Mouse (Mus musculus) megakaryocyte, embryonic 14.5 days (primary cell): ENCODE measurements around the gene Tlr2. TPM values are rescaled to one million over a fixed set of nuclear protein-coding genes. Genes with fewer than 3 reads are reported as not detected.

Experiments used
- H3K27me3 ChIP-seq: replicated peaks from 2 replicates; pipeline ENCODE3; 2012; ENCODE audit warnings: inconsistent platforms
- H3K36me3 ChIP-seq: replicated peaks from 2 replicates; pipeline ENCODE3; 2012; ENCODE audit warnings: low read length, inconsistent platforms, mixed read lengths
- H3K4me1 ChIP-seq: 2 replicates; pipeline ENCODE4 v1.6.1; 2012; ENCODE audit warnings: inconsistent platforms
- H3K4me3 ChIP-seq: replicated peaks from 2 replicates; pipeline ENCODE3; 2012; ENCODE audit warnings: moderate library complexity, mild to moderate bottlenecking, inconsistent platforms
- H3K9me3 ChIP-seq: 2 replicates; pipeline ENCODE4 v1.6.1; 2012; ENCODE audit warnings: inconsistent platforms
- FLI1 ChIP-seq: IDR thresholded peaks from 2 replicates; pipeline ENCODE4 v1.6.1; 2012; ENCODE audit warnings: low read length, inconsistent platforms, mixed read lengths
- GATA1 ChIP-seq: IDR thresholded peaks from 3 replicates; pipeline ENCODE4 v1.6.1; 2012; ENCODE audit warnings: mixed read lengths, low read length, inconsistent platforms, borderline replicate concordance
- polyA plus RNA-seq: library from polyadenylated mRNA; stranded (reverse); fragments of >175 nt; gene quantifications from 2 replicates; pipeline ENCODE4 v1.2.3, GENCODE M21; 2012; ENCODE audit warnings: low replicate concordance; ENCODE audit not compliant: insufficient read depth

Gene Tlr2
- polyA plus RNA-seq, 1 experiment, result 0.88 TPM

DNA sequence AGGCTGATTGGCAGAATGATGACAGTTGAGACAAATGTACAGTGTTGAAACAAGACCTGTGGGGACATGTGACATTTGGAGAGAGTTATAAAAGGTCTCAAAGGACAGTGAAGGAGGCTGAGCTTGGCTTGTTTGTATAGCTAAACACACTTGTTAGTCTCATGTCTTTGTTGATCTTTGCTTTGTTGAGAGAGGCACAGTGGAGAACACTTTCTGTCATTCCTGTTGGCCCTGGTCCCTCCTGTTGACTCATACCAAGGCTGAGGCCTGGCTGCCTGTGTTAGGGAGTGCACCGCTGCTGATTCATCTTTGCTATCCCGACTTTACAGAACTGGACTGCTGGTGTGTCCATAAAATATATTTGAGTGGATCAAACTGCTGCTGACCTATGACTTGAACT, 23.6 kb upstream of the Tlr2 start:
- Histone ChIP-seq H3K4me1 (peaks cover 53% of the 10 kb centered on the region), H3K27me3 (no peaks in the 10 kb centered on the region), H3K9me3 (no peaks in the 10 kb centered on the region), H3K4me3 (no peak overlapping the region), H3K36me3 (no peaks in the 10 kb centered on the region)
- TF ChIP-seq GATA1, result no peak
- TF ChIP-seq FLI1, result no peak

DNA sequence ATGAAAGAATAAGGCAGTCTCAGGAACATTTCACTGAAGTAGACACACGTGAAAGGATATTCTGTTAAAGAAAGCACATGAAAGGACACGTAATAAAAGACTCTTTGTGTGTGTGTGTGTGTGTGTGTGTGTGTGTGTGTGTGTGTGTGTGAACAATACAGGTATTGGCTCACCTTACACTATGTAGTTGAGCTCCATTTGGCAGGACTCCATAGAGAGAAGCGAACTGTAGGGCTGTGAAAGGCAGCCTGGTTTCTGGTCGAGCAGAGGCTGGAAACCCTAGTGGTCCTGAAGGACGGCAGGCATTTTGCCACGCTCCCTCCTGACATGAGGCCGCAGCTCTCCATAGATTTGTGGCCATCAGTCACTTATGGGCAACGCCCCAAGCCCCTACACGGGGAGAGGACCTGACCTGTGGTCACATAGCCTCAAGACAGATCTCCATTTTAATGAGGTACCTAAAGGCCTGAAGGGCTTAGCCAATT, 22.5 kb upstream of the Tlr2 start:
- H3K4me1 ChIP-seq, result peaks cover 63% of the 10 kb centered on the region

DNA sequence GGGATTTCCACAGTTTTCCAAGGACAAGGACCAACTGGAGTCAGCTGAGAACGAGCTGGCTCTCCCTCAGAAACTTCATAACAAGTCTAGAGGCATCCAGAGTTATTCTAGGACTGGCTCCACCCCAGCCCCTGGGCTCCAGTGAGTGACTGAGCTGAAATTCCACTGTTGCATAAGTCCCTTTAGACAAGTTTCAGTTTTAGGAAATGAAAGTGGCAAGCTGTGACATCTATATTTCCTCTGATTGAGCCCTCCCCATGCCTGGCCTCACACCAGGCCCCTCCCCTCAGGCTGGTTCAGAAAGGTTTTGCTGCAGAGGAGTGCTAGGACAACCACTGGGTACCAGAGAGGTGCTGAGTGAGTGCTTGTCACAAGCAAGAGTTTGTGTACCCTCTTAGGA, 21.4 kb upstream of the Tlr2 start:
- Histone ChIP-seq H3K27me3 (no peaks in the 10 kb centered on the region), H3K4me3 (peak overlapping the region; percentile 75), H3K4me1 (peaks cover 66% of the 10 kb centered on the region), H3K9me3 (no peaks in the 10 kb centered on the region), H3K36me3 (no peaks in the 10 kb centered on the region)
- TF ChIP-seq GATA1, result no peak

More for the DNA sequence above, 22.5 kb upstream of the Tlr2 start:
- H3K9me3 ChIP-seq, result no peaks in the 10 kb centered on the region
- H3K4me3 ChIP-seq, result no peak overlapping the region
- no peak for TF ChIP-seq FLI1
- TF ChIP-seq GATA1, result no peak
- H3K36me3 ChIP-seq, result no peaks in the 10 kb centered on the region
- no peaks in the 10 kb centered on the region for H3K27me3 ChIP-seq

DNA sequence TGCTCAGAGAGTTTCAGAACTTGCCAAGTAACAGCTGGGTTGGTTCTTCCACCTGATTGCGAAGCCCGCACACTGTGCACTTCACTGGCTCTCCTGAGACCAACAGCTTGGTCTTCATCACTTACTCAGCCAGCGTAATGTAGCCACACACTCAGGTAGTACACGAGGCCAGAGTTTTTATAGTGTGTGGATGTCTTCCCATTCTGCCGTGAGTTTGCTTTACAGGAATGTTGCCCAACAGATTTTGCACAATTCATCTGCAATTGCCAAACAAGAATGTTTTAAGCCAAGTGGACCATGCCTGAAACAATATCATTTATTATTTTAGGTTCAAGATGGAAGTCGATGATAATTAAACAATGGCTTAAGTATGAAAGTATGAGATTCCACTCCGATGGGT, 18.0 kb upstream of the Tlr2 start:
- H3K9me3 ChIP-seq, result no peaks in the 10 kb centered on the region
- peaks cover 57% of the 10 kb centered on the region for H3K4me1 ChIP-seq
- H3K36me3 ChIP-seq, result no peaks in the 10 kb centered on the region
- H3K27me3 ChIP-seq, result no peaks in the 10 kb centered on the region
- TF ChIP-seq FLI1, result no peak
- no peak overlapping the region for H3K4me3 ChIP-seq

DNA sequence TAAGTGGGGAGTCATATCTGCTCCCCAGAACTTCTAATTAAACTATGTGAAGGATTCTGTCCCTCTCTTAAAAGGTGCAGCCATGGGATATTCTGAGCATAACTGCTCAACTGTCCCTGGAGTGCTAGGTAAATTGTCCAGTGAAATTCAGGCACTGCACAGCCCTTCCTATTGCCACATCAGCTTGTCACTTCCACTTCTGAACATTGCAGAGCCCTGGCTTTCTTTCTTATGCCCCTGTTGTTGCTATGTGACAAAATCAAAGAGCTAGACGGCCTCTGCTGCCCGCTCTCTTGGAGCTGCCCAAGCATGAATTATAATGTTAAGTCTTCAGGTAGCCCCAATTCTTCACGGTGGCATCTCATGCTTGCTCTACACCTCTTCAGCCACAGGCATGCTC, 17.5 kb upstream of the Tlr2 start:
- Histone ChIP-seq H3K27me3 (no peaks in the 10 kb centered on the region), H3K4me3 (no peak overlapping the region), H3K4me1 (peaks cover 52% of the 10 kb centered on the region), H3K36me3 (no peaks in the 10 kb centered on the region), H3K9me3 (no peaks in the 10 kb centered on the region)
- no peak for TF ChIP-seq GATA1

DNA sequence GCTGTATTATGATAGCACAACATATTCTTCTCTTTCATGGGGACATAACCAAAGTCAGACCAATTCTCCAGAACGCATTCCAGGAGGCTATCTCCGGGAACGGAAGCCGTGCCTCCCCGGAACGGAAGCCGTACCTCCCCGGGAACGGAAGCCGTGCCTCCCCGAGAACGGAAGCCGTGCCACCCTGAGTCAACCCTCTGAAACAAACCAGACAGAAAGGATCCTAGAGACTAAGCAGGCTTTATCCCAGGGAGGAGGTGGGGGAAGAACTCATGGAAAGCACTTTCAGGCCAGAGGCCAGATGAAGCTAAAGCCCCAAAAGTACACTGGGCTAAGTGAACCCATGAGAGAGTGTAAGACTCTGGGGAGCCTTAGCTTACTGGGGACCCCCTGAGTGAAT, 16.1 kb upstream of the Tlr2 start:
- no peak for TF ChIP-seq FLI1
- no peak for TF ChIP-seq GATA1
- no peaks in the 10 kb centered on the region for H3K36me3 ChIP-seq
- H3K4me1 ChIP-seq, result peaks cover 37% of the 10 kb centered on the region
- H3K9me3 ChIP-seq, result no peaks in the 10 kb centered on the region
- no peaks in the 10 kb centered on the region for H3K27me3 ChIP-seq
- no peak overlapping the region for H3K4me3 ChIP-seq

DNA sequence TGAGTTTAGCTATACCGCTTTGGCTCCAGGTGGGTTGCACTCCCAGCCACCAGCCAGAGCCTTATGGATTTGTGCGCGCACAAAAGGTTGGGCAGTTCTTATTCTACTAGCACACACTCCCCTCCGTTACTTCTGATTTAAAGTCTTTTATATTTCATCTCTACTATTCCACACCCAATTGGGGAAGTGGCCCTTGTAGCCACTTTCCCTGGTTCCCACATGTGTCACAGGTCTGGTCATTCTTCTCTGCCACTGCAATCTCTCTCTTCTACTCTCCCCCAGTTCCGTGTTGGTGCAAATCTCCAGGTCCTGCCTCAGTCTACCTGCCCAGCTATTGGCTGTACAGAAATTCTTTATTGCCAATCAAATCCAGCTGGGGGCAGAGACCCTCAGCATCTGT, 14.1 kb upstream of the Tlr2 start:
- no peaks in the 10 kb centered on the region for H3K27me3 ChIP-seq
- no peak overlapping the region for H3K4me3 ChIP-seq
- no peaks in the 10 kb centered on the region for H3K9me3 ChIP-seq
- TF ChIP-seq GATA1 (no peak), FLI1 (no peak)
- no peaks in the 10 kb centered on the region for H3K36me3 ChIP-seq
- H3K4me1 ChIP-seq, result peaks cover 18% of the 10 kb centered on the region

DNA sequence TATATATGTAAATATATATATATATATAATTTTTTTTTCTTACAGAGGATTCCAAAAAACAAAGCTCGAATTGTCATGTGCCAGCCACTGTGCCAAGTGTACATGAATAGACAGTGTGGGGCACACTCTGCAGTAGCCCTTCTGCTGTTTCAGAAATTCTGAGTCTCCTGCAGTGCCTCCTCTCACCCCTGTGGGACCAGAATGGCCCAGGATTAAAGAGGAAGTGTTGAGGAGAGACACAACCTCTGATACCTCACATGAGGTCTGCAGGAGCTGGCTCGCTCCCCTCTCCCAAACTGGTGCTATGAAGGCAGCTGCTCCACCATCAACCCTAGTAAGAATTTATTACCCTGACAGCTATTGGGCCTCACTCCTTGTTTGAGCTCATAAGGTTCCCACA, 7.8 kb upstream of the Tlr2 start:
- no peaks in the 10 kb centered on the region for H3K27me3 ChIP-seq
- no peaks in the 10 kb centered on the region for H3K9me3 ChIP-seq
- no peaks in the 10 kb centered on the region for H3K36me3 ChIP-seq
- TF ChIP-seq GATA1 (no peak), FLI1 (no peak)
- H3K4me3 ChIP-seq, result no peak overlapping the region
- peaks cover 20% of the 10 kb centered on the region for H3K4me1 ChIP-seq

DNA sequence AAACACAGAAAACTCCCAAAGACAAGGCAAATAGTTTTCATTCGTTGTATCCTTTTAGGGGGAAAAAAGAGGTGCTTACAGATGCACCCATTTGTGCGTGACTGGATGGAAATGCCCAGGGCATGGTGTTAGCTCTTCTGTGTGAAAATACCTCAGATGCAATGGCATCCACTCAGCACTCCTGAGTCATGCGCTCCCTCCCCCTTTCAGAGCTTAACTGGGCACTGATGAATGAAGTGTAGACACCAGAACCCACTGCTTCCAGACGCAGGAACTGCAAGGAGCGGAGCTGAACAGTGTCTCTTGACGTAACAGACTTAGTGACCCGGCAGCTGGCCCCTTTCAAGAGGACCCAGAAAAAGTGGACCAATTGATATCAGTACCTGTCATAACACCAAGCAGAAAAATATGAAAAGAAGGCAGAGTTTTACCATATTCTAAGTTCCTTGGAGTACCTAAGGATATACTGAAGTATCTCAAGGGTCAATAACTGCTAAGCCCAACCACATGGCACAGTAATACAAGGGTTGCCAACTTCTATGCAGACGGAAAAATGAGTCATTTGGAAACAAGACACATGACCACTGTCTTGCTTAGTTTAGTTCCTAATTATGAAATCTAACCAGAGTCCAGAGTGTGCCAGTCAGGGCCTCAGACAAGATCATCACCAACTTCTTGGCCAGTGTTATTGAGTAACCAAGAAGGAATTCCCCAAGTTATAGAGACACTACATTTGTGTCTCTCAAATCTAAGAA, 3.4 kb upstream of the Tlr2 start:
- peaks cover 56% of the 10 kb centered on the region for H3K4me1 ChIP-seq
- H3K4me3 ChIP-seq, result peak overlapping the region; percentile 2
- TF ChIP-seq GATA1, result no peak
- TF ChIP-seq FLI1, result no peak
- no peaks in the 10 kb centered on the region for H3K27me3 ChIP-seq
- H3K9me3 ChIP-seq, result no peaks in the 10 kb centered on the region
- no peaks in the 10 kb centered on the region for H3K36me3 ChIP-seq

DNA sequence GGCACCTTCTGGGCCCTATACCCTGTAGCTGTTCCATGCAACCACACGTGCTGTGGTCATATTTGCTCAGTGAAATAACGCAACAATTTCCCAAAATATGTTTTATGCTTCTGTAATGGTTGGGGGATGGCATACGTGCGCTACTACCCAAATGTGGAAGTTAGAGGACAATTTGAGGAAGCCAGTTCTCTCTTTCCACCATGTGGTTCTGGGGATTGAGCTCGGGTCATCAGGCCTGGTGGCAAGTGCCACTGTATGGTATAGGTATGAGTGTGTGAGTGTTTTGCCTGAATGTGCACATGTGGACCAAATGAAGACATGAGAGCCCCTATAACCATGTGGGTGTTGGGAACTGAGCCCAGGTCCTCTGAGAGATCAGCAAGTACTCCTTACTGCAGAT, 2.1 kb downstream of the Tlr2 start:
- H3K27me3 ChIP-seq, result no peaks in the 10 kb centered on the region
- no peaks in the 10 kb centered on the region for H3K9me3 ChIP-seq
- H3K36me3 ChIP-seq, result peaks cover 41% of the 10 kb centered on the region
- H3K4me1 ChIP-seq, result peaks cover 54% of the 10 kb centered on the region
- H3K4me3 ChIP-seq, result peak overlapping the region; percentile 68
- TF ChIP-seq FLI1 (no peak), GATA1 (no peak)
